Mouse (Mus musculus) lung, embryonic 14.5 days (tissue): ENCODE measurements around the gene Dock4. TPM values are rescaled to one million over a fixed set of nuclear protein-coding genes. Genes with fewer than 3 reads are reported as not detected.

Source experiments
- ATAC-seq: fragments of 200-750 bp; cut with Nextera tagmentation; 2 replicates; pipeline ENCODE4 v1.8.0; 2017; ENCODE audit warnings: mild to moderate bottlenecking, moderate TSS enrichment, moderate library complexity; ENCODE audit not compliant: insufficient read depth
- DNase-seq: peaks from one replicate; pipeline ENCODE4 v3.0.0-alpha.2; 2015
- H3K27ac ChIP-seq: fragments of 300-500 bp; sonication (generic); 2 replicates; pipeline ENCODE4 v1.5.1; 2014; ENCODE audit warnings: low read depth, mild to moderate bottlenecking, moderate library complexity
- H3K27me3 ChIP-seq: fragments of 300-500 bp; sonication (generic); 2 replicates; pipeline ENCODE4 v1.6.1; 2014; ENCODE audit warnings: low read length, control low read depth; ENCODE audit not compliant: insufficient read depth
- H3K36me3 ChIP-seq: fragments of 300-500 bp; sonication (generic); 2 replicates; pipeline ENCODE4 v1.6.1; 2014; ENCODE audit warnings: control low read depth; ENCODE audit not compliant: insufficient read depth
- H3K4me1 ChIP-seq: fragments of 300-500 bp; sonication (generic); 2 replicates; pipeline ENCODE4 v1.6.1; 2014; ENCODE audit warnings: antibody characterized with exemption, control low read depth; ENCODE audit not compliant: insufficient read depth
- H3K4me2 ChIP-seq: fragments of 300-500 bp; sonication (generic); 2 replicates; pipeline ENCODE4 v1.6.1; 2014; ENCODE audit warnings: mild to moderate bottlenecking
- H3K4me3 ChIP-seq: fragments of 300-500 bp; sonication (generic); 2 replicates; pipeline ENCODE4 v1.5.1; 2014; ENCODE audit warnings: low read depth, low read length
- H3K9ac ChIP-seq: fragments of 300-500 bp; sonication (generic); 2 replicates; pipeline ENCODE4 v1.6.1; 2014
- H3K9me3 ChIP-seq: fragments of 300-500 bp; sonication (generic); 2 replicates; pipeline ENCODE4 v1.6.1; 2016; ENCODE audit warnings: low read depth, low read length, control low read depth
- CTCF ChIP-seq: IDR thresholded peaks from 2 replicates; pipeline ENCODE4 v1.5.1; 2016; ENCODE audit warnings: antibody characterized with exemption, low read depth
- WGBS: fragments of 180-500 bp; shearing (Covaris S2); extraction: QIAGEN DNeasy Blood & Tissue Kit; methylation state at CpG from one replicate; pipeline ENCODE4 v1.1.7; 2014; 5-methylcytosine and 5-hydroxymethylcytosine counted together
- polyA plus RNA-seq: library from polyadenylated mRNA; unstranded; fragments of >200 nt; fragmentation: Nextera tagmentation; extraction: Ambion mirVana; gene quantifications from 2 replicates; pipeline ENCODE4 v1.2.1, GENCODE M21; 2014

Dock4 gene
- polyA plus RNA-seq, 1 experiment from 2014 or later = 28.9 TPM

- no peak for TF ChIP-seq CTCF
- Histone ChIP-seq H3K4me3 (no peak overlapping the region), H3K36me3 (no peaks in the 10 kb centered on the region), H3K9ac (no peak overlapping the region), H3K4me1 (peaks cover 11% of the 10 kb centered on the region), H3K27ac (peak overlapping the region; percentile 44), H3K9me3 (no peaks in the 10 kb centered on the region), H3K4me2 (peak overlapping the region; percentile 24; the same call in 1 of the 2 replicates), H3K27me3 (no peaks in the 10 kb centered on the region)
- ATAC-seq = 0 out of 2 replicates have a peak, but pooled peaks have one; percentile 35
- DNase-seq = peak; percentile 31
- WGBS = 26% methylated on average over 14 of the region's 14 CpGs
Measured at GRCm38 (mm10) chr12:40796813-40797491, 351.2 kb downstream of the Dock4 start.

DNA sequence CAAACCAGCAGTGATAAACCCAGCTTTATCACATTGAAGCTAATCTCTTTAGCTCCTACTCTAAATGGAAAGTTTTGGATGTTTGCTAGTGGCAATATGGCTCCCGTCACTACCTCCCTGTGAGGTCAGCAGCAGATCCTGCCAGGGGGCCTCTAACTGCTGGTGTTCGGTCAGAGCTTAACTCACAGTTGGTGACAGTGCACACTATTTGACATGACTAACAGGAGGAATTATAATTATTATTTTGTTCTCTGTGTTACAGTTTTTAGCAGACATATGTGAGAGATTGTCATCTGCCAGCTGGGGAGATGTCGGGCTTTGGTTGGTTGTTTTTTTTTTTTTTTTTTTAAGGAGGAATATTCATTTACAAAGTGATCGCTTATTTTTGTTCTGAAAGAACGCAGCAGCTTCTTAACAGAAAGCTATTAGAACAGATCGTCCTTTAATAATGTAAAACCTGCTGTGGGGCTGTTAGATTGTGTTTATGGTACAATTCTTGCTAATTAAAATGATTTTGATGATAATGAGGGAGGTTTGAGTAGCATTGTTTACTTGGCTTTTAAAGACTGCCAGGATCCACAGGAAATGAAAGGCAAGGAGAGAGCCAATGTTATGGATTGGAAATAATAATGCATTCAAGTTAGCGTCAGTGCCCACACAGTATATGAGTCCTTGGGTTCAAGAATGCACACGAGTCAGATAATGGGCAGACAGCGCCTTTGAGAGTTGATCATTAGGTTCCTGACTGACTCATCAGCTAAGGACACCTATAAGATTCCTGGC, 352.0 kb downstream of the Dock4 start:
- 54% methylated on average over 9 of the region's 9 CpGs for WGBS
- Histone ChIP-seq H3K4me1 (peaks cover 11% of the 10 kb centered on the region), H3K9me3 (no peaks in the 10 kb centered on the region), H3K36me3 (no peaks in the 10 kb centered on the region), H3K4me2 (no peak overlapping the region), H3K27ac (peak overlapping the region; percentile 44), H3K9ac (no peak overlapping the region), H3K27me3 (no peaks in the 10 kb centered on the region), H3K4me3 (no peak overlapping the region)
- peak; percentile 61 for ATAC-seq
- TF ChIP-seq CTCF = no peak
- DNase-seq = peak; percentile 60

DNA sequence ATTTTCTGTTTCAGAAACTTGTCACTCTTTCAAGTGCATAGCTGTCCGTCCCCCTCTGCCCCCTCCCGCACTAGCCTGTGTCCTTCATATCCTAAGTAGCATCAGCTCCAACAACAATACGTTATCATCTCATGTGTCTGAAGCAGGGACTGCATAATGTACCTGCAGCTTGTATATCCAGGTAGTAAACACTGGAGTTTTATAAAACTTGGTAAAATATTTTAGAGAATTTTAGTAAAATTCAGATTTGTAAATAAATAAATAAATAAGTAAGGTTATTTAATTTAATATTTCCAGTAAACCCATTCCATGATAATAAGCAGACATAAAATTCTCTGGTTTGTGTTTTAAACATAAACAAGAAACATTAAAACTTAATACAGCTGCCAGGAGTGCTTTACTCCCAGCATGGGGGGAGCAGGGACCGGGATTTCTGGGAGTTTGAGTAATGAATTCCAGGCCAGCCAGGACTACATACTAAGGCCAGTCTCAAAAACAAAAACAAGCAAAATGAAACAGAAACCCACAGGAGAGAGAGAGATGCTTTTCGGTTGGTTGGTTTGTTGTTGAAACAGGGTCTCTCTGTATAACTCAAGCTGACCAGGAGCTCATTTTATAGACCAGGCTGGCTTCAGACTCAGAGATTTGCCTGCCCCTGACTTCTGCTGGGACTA, 352.7 kb downstream of the Dock4 start:
- H3K9ac ChIP-seq = no peak overlapping the region
- 81% methylated on average over 5 of the region's 5 CpGs for WGBS
- no peak overlapping the region for H3K4me3 ChIP-seq
- H3K27ac ChIP-seq = no peak overlapping the region
- DNase-seq (no peak), ATAC-seq (no peak)
- no peaks in the 10 kb centered on the region for H3K36me3 ChIP-seq
- H3K27me3 ChIP-seq = no peaks in the 10 kb centered on the region
- H3K9me3 ChIP-seq = no peaks in the 10 kb centered on the region
- H3K4me2 ChIP-seq = no peak overlapping the region
- peaks cover 11% of the 10 kb centered on the region for H3K4me1 ChIP-seq
- TF ChIP-seq CTCF = no peak

DNA sequence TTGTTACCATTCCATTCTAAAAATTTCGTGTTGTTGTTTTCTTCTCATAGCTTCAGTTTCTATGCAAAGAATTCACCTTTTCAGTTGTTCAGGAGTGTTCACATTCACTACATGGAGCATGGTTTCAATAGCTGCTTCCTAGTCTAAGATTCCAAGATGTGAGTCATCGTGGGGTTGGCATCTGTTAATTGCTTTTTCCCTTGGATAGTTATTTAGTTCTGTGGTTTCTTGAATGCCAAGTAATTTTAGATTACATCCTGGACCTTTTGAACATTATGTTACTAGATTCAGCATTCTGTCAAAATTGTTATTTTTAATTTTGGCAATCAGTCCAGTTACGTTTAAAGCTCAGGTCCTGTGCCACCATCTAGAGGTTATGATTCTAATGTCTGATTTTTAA, 355.7 kb downstream of the Dock4 start:
- H3K27me3 ChIP-seq = no peaks in the 10 kb centered on the region
- no peaks in the 10 kb centered on the region for H3K9me3 ChIP-seq
- H3K4me3 ChIP-seq = no peak overlapping the region
- no peak for TF ChIP-seq CTCF
- H3K27ac ChIP-seq = no peak overlapping the region
- H3K4me2 ChIP-seq = no peak overlapping the region
- no peak overlapping the region for H3K9ac ChIP-seq
- H3K36me3 ChIP-seq = no peaks in the 10 kb centered on the region
- DNase-seq (no peak), ATAC-seq (no peak)
- 61% methylated on average over 3 of the region's 3 CpGs for WGBS
- H3K4me1 ChIP-seq = peaks cover 9% of the 10 kb centered on the region

DNA sequence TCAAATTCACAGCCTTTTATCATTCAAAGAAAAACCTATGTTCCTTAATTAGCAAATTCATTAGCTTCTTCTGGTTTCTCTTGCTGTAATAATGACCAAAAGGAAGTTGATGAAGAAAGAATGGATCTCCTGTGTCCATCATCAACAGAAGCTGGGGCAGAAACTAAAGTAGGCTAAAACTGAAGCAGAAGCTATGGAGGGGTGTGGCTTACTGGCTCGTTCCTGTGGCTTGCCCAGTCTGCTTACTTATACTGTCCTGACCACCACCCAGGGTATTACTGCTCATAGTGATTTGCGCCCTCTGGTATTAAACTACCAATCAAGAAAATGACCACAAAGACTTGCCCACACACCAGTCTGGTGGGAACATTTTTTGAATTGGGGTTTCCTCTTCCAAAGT, 359.5 kb downstream of the Dock4 start:
- WGBS = 82% methylated on average over 2 of the region's 2 CpGs
- H3K4me1 ChIP-seq = no peaks in the 10 kb centered on the region
- no peak overlapping the region for H3K4me3 ChIP-seq
- no peaks in the 10 kb centered on the region for H3K27me3 ChIP-seq
- no peak overlapping the region for H3K27ac ChIP-seq
- 0 out of 2 replicates have a peak, but pooled peaks cover 10% of the 10 kb centered on the region for H3K36me3 ChIP-seq
- no peak for TF ChIP-seq CTCF
- DNase-seq (no peak), ATAC-seq (no peak)
- no peak overlapping the region for H3K9ac ChIP-seq
- no peak overlapping the region for H3K4me2 ChIP-seq
- H3K9me3 ChIP-seq = no peaks in the 10 kb centered on the region

GRCm38 (mm10) chr12:40807916-40808315, 362.2 kb downstream of the Dock4 start:
- Histone ChIP-seq H3K9ac (no peak overlapping the region), H3K9me3 (no peaks in the 10 kb centered on the region), H3K4me1 (no peaks in the 10 kb centered on the region), H3K36me3 (0 out of 2 replicates have a peak, but pooled peaks cover 16% of the 10 kb centered on the region), H3K4me3 (no peak overlapping the region), H3K27ac (no peak overlapping the region), H3K4me2 (no peak overlapping the region), H3K27me3 (no peaks in the 10 kb centered on the region)
- 86% methylated on average over 1 of the region's 1 CpGs for WGBS
- TF ChIP-seq CTCF = no peak
- DNase-seq (no peak), ATAC-seq (no peak)

GRCm38 (mm10) chr12:40813474-40813873, 367.7 kb downstream of the Dock4 start:
- TF ChIP-seq CTCF = no peak
- no peak overlapping the region for H3K4me2 ChIP-seq
- ATAC-seq (peak; percentile 71; the same call in 1 of the 2 replicates), DNase-seq (peak; percentile 51)
- H3K27me3 ChIP-seq = no peaks in the 10 kb centered on the region
- H3K4me1 ChIP-seq = no peaks in the 10 kb centered on the region
- peaks cover 18% of the 10 kb centered on the region for H3K36me3 ChIP-seq
- 11% methylated on average over 2 of the region's 2 CpGs for WGBS
- H3K9me3 ChIP-seq = no peaks in the 10 kb centered on the region
- H3K9ac ChIP-seq = no peak overlapping the region
- no peak overlapping the region for H3K27ac ChIP-seq
- H3K4me3 ChIP-seq = no peak overlapping the region
